Mouse (Mus musculus): ENCODE data around the gene Jag2. TPM values are rescaled to one million over a fixed set of nuclear protein-coding genes. Genes with fewer than 3 reads are reported as not detected.

Gene Jag2
- polyA plus RNA-seq, 1 experiment from 2014 or later: 9.4 TPM

- Histone ChIP-seq H3K27ac (no peak overlapping the region), H3K4me1 (peaks cover 11% of the 10 kb centered on the region), H3K9ac (no peak overlapping the region), H3K4me2 (replicated peaks) (no peak overlapping the region), H3K4me3 (no peak overlapping the region), H3K27me3 (no peaks in the 10 kb centered on the region), H3K36me3 (no peaks in the 10 kb centered on the region), H3K9me3 (replicated peaks) (no peaks in the 10 kb centered on the region)
- 73% methylated on average over 11 of the region's 11 CpGs for WGBS
- ATAC-seq (ENCODE audit: low FRiP score): no peak
Observed at GRCm38 (mm10) chr12:112894303-112894884, 35.2 kb downstream of the Jag2 start.

- no peaks in the 10 kb centered on the region for H3K36me3 ChIP-seq
- H3K27ac ChIP-seq: no peak overlapping the region
- 64% methylated on average over 7 of the region's 7 CpGs for whole genome bisulfite sequencing
- H3K4me2 ChIP-seq (replicated peaks): no peak overlapping the region
- no peak for ATAC-seq (ENCODE audit: low FRiP score)
- no peak overlapping the region for H3K9ac ChIP-seq
- no peaks in the 10 kb centered on the region for H3K9me3 ChIP-seq (replicated peaks)
- H3K4me3 ChIP-seq: no peak overlapping the region
- no peaks in the 10 kb centered on the region for H3K4me1 ChIP-seq
- peaks cover 3% of the 10 kb centered on the region for H3K27me3 ChIP-seq
Observed at GRCm38 (mm10) chr12:112885465-112885864, 44.1 kb downstream of the Jag2 start.

- no peaks in the 10 kb centered on the region for H3K9me3 ChIP-seq (replicated peaks)
- H3K27me3 ChIP-seq: peaks cover 44% of the 10 kb centered on the region
- no peak overlapping the region for H3K9ac ChIP-seq
- ATAC-seq (ENCODE audit: low FRiP score): no peak
- no peak overlapping the region for H3K4me2 ChIP-seq (replicated peaks)
- no peak overlapping the region for H3K4me3 ChIP-seq
- H3K27ac ChIP-seq: no peak overlapping the region
- peaks cover 15% of the 10 kb centered on the region for H3K4me1 ChIP-seq
- WGBS: 71% methylated on average over 6 of the region's 6 CpGs
- H3K36me3 ChIP-seq: no peaks in the 10 kb centered on the region
Observed at GRCm38 (mm10) chr12:112881301-112881815, 48.2 kb downstream of the Jag2 start.

- 73% methylated on average over 4 of the region's 4 CpGs for WGBS
- no peak for ATAC-seq (ENCODE audit: low FRiP score)
- no peaks in the 10 kb centered on the region for H3K9me3 ChIP-seq (replicated peaks)
- no peak overlapping the region for H3K27ac ChIP-seq
- H3K4me3 ChIP-seq: no peak overlapping the region
- no peaks in the 10 kb centered on the region for H3K36me3 ChIP-seq
- no peak overlapping the region for H3K9ac ChIP-seq
- H3K27me3 ChIP-seq: peaks cover 51% of the 10 kb centered on the region
- peaks cover 18% of the 10 kb centered on the region for H3K4me1 ChIP-seq
- H3K4me2 ChIP-seq (replicated peaks): no peak overlapping the region
Observed at GRCm38 (mm10) chr12:112880661-112881060, 48.9 kb downstream of the Jag2 start.

GRCm38 (mm10) chr12:112879731-112880130 lies 49.8 kb downstream of the Jag2 start:
- WGBS: 81% methylated on average over 5 of the region's 5 CpGs
- peaks cover 60% of the 10 kb centered on the region for H3K27me3 ChIP-seq
- ATAC-seq (ENCODE audit: low FRiP score): no peak

GRCm38 (mm10) chr12:112877607-112878020 lies 52.0 kb downstream of the Jag2 start:
- WGBS: under 1% methylated on average over 37 of the region's 37 CpGs
- Histone ChIP-seq H3K4me2 (replicated peaks) (peak overlapping the region; percentile 64), H3K4me1 (peaks cover 26% of the 10 kb centered on the region), H3K9me3 (replicated peaks) (no peaks in the 10 kb centered on the region), H3K36me3 (no peaks in the 10 kb centered on the region), H3K27ac (no peak overlapping the region), H3K27me3 (peaks cover 81% of the 10 kb centered on the region), H3K9ac (peak overlapping the region; percentile 54), H3K4me3 (peak overlapping the region; percentile 35)
- no peak for ATAC-seq (ENCODE audit: low FRiP score)

More at GRCm38 (mm10) chr12:112879731-112880130, 49.8 kb downstream of the Jag2 start:
- Histone ChIP-seq H3K4me1 (peaks cover 18% of the 10 kb centered on the region), H3K36me3 (no peaks in the 10 kb centered on the region), H3K9ac (no peak overlapping the region), H3K27ac (no peak overlapping the region), H3K9me3 (replicated peaks) (no peaks in the 10 kb centered on the region), H3K4me3 (no peak overlapping the region), H3K4me2 (replicated peaks) (no peak overlapping the region)

GRCm38 (mm10) chr12:112877073-112877576 lies 52.5 kb downstream of the Jag2 start:
- no peaks in the 10 kb centered on the region for H3K9me3 ChIP-seq (replicated peaks)
- peaks cover 81% of the 10 kb centered on the region for H3K27me3 ChIP-seq
- H3K9ac ChIP-seq: peak overlapping the region; percentile 54
- H3K27ac ChIP-seq: no peak overlapping the region
- H3K4me1 ChIP-seq: peaks cover 26% of the 10 kb centered on the region
- no peak for ATAC-seq (ENCODE audit: low FRiP score)
- no peaks in the 10 kb centered on the region for H3K36me3 ChIP-seq
- WGBS: 10% methylated on average over 17 of the region's 17 CpGs
- peak overlapping the region; percentile 35 for H3K4me3 ChIP-seq
- H3K4me2 ChIP-seq (replicated peaks): peak overlapping the region; percentile 64

GRCm38 (mm10) chr12:112876332-112877072 lies 53.1 kb downstream of the Jag2 start:
- Histone ChIP-seq H3K9me3 (replicated peaks) (no peaks in the 10 kb centered on the region), H3K9ac (no peak overlapping the region), H3K4me1 (peaks cover 26% of the 10 kb centered on the region), H3K4me3 (peak overlapping the region; percentile 18), H3K4me2 (replicated peaks) (peak overlapping the region; percentile 43), H3K27me3 (peaks cover 87% of the 10 kb centered on the region), H3K36me3 (no peaks in the 10 kb centered on the region), H3K27ac (no peak overlapping the region)
- ATAC-seq (ENCODE audit: low FRiP score): 0 out of 2 replicates have a peak, but pooled peaks have one; percentile 1
- 5% methylated on average over 28 of the region's 28 CpGs for WGBS

- 21% methylated on average over 16 of the region's 16 CpGs for whole genome bisulfite sequencing
- H3K4me1 ChIP-seq: peaks cover 26% of the 10 kb centered on the region
- H3K27me3 ChIP-seq: peaks cover 90% of the 10 kb centered on the region
- no peak overlapping the region for H3K4me2 ChIP-seq (replicated peaks)
- H3K4me3 ChIP-seq: no peak overlapping the region
- H3K36me3 ChIP-seq: no peaks in the 10 kb centered on the region
- H3K9me3 ChIP-seq (replicated peaks): no peaks in the 10 kb centered on the region
- peak; percentile 52; the same call in 1 of the 2 replicates for ATAC-seq (ENCODE audit: low FRiP score)
- no peak overlapping the region for H3K9ac ChIP-seq
- H3K27ac ChIP-seq: no peak overlapping the region
Observed at GRCm38 (mm10) chr12:112875225-112876013, 54.2 kb downstream of the Jag2 start.

- Histone ChIP-seq H3K9me3 (replicated peaks) (no peaks in the 10 kb centered on the region), H3K9ac (no peak overlapping the region; the same call in 1 of the 2 replicates), H3K4me1 (peaks cover 33% of the 10 kb centered on the region), H3K4me3 (peak overlapping the region; percentile 17), H3K27ac (no peak overlapping the region), H3K4me2 (replicated peaks) (peak overlapping the region; percentile 46), H3K36me3 (no peaks in the 10 kb centered on the region), H3K27me3 (peaks cover 78% of the 10 kb centered on the region)
- peak; percentile 18; the same call in 1 of the 2 replicates for ATAC-seq (ENCODE audit: low FRiP score)
- 15% methylated on average over 22 of the region's 22 CpGs for WGBS
Observed at GRCm38 (mm10) chr12:112874199-112874598, 55.4 kb downstream of the Jag2 start.

GRCm38 (mm10) chr12:112873452-112874190 lies 56.0 kb downstream of the Jag2 start:
- peaks cover 76% of the 10 kb centered on the region for H3K27me3 ChIP-seq
- H3K4me1 ChIP-seq: peaks cover 33% of the 10 kb centered on the region
- WGBS: 22% methylated on average over 18 of the region's 18 CpGs
- peak; percentile 23; the same call in 1 of the 2 replicates for ATAC-seq (ENCODE audit: low FRiP score)
- no peak overlapping the region for H3K9ac ChIP-seq
- H3K27ac ChIP-seq: no peak overlapping the region
- no peaks in the 10 kb centered on the region for H3K9me3 ChIP-seq (replicated peaks)
- peak overlapping the region; percentile 17; the same call in 1 of the 2 replicates for H3K4me3 ChIP-seq
- no peaks in the 10 kb centered on the region for H3K36me3 ChIP-seq
- peak overlapping the region; percentile 46 for H3K4me2 ChIP-seq (replicated peaks)
